Mouse (Mus musculus) kidney, adult 2 months (tissue): ENCODE measurements at regions not wholly inside any gene's neighbourhood (a gene's known extent, or its start where the extent isn't known, plus 50 kb on each side); places are given as distances from the start of the nearest gene placed in this dataset.

Source experiments
- CTCF ChIP-seq: fragments of 200-500 bp; conservative IDR thresholded peaks from 2 replicates; pipeline ENCODE4 v1.5.1; 2011; ENCODE audit warnings: low read depth, mild to moderate bottlenecking, control low read depth, low read length, moderate library complexity, mixed read lengths; ENCODE audit not compliant: insufficient read depth, insufficient read length
- POLR2A ChIP-seq: fragments of 200-500 bp; IDR thresholded peaks from one replicate; pipeline ENCODE4 v1.6.1; 2011; ENCODE audit warnings: low read depth, low read length, control low read depth

- no peak for TF ChIP-seq POLR2A
- 0 out of 2 replicates have a peak, but pooled peaks have one; percentile 9 for TF ChIP-seq CTCF
Measured at GRCm38 (mm10) chr4:91083950-91084349, 316.6 kb downstream of the Elavl2 start.
